Mouse (Mus musculus) neural tube, embryonic 11.5 days (tissue): ENCODE measurements around the gene Col10a1. TPM values are rescaled to one million over a fixed set of nuclear protein-coding genes. Genes with fewer than 3 reads are reported as not detected.

Experiments used
- ATAC-seq: fragments of 200-750 bp; cut with Nextera tagmentation; 2 replicates; pipeline ENCODE4 v1.8.0; 2017; ENCODE audit warnings: moderate number of reproducible peaks, mild to moderate bottlenecking, moderate TSS enrichment, moderate library complexity; ENCODE audit not compliant: insufficient read depth, low FRiP score, low TSS enrichment
- DNase-seq: peaks from one replicate; pipeline ENCODE4 v3.0.0-alpha.2; 2015; ENCODE audit warnings: low spot score
- H3K27ac ChIP-seq: fragments of 300-500 bp; sonication (generic); 2 replicates; pipeline ENCODE4 v1.5.1; 2014; ENCODE audit warnings: low read depth, mild to moderate bottlenecking, low read length
- H3K27me3 ChIP-seq: fragments of 300-500 bp; sonication (generic); 2 replicates; pipeline ENCODE4 v1.6.1; 2014; ENCODE audit warnings: mild to moderate bottlenecking, low read length, mixed read lengths; ENCODE audit not compliant: control insufficient read depth, insufficient read depth
- H3K36me3 ChIP-seq: fragments of 300-500 bp; sonication (generic); 2 replicates; pipeline ENCODE4 v1.6.1; 2014; ENCODE audit warnings: mild to moderate bottlenecking, low read length, moderate library complexity, mixed read lengths; ENCODE audit not compliant: control insufficient read depth, insufficient read depth
- H3K4me1 ChIP-seq: fragments of 300-500 bp; sonication (generic); 2 replicates; pipeline ENCODE4 v1.6.1; 2014; ENCODE audit warnings: low read length, mixed read lengths; ENCODE audit not compliant: control insufficient read depth, insufficient read depth
- H3K4me2 ChIP-seq: fragments of 300-500 bp; sonication (generic); 2 replicates; pipeline ENCODE4 v1.6.1; 2014; ENCODE audit warnings: low read depth, mild to moderate bottlenecking, moderate library complexity
- H3K4me3 ChIP-seq: fragments of 300-500 bp; sonication (generic); 2 replicates; pipeline ENCODE4 v1.5.1; 2014; ENCODE audit warnings: low read depth, low read length
- H3K9ac ChIP-seq: fragments of 300-500 bp; sonication (generic); 2 replicates; pipeline ENCODE4 v1.6.1; 2014; ENCODE audit warnings: mild to moderate bottlenecking, low read length
- H3K9me3 ChIP-seq: fragments of 300-500 bp; sonication (generic); 2 replicates; pipeline ENCODE4 v1.6.1; 2016; ENCODE audit warnings: low read length; ENCODE audit not compliant: control insufficient read depth
- WGBS: fragments of 180-500 bp; shearing (Covaris S2); extraction: QIAGEN DNeasy Blood & Tissue Kit; methylation state at CpG from one replicate; pipeline ENCODE4 v1.1.7; 2014; 5-methylcytosine and 5-hydroxymethylcytosine counted together
- polyA plus RNA-seq: library from polyadenylated mRNA; unstranded; fragments of >200 nt; fragmentation: Nextera tagmentation; extraction: Ambion mirVana; gene quantifications from 2 replicates; pipeline ENCODE4 v1.2.1, GENCODE M21; 2014

Col10a1 gene
- polyA plus RNA-seq, result not detected in 2 replicates

DNA sequence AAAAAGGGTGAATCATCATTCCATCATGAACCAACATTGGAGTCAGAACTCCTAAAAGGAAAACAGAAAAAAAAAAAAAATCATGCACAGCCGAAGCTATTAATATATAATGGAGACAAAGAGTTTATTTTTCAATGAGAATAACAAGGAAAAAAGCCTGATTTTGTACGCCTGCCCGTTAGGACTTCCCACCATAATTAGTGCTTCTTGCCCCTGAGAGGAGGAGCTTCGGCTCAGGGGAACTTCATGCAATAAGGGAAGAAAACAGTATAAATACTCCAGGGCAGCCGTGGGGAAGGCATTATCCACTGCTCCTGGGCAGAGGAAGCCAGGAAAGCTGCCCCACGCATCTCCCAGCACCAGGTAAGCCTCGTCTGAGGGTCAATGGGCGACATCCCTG is at the start of gene Col10a1:
TSS of gene Col10a1 (plus strand) at position 301 of the 400 bp plus-strand sequence.
- no peaks in the 10 kb centered on the region for H3K4me1 ChIP-seq
- 75% methylated on average over 8 of the region's 8 CpGs for WGBS
- H3K36me3 ChIP-seq, result no peaks in the 10 kb centered on the region
- DNase-seq, result no peak
- no peak within 1 kb of the TSS for H3K9ac ChIP-seq
- no peak within 1 kb of the TSS for H3K4me2 ChIP-seq
- H3K9me3 ChIP-seq, result no peaks in the 10 kb centered on the region
- ATAC-seq, result no peak
- H3K4me3 ChIP-seq, result no peak within 1 kb of the TSS
- H3K27me3 ChIP-seq, result no peaks in the 10 kb centered on the region
- no peak within 1 kb of the TSS for H3K27ac ChIP-seq

GRCm38 (mm10) chr10:34341014-34341413 is 48.8 kb upstream of the Col10a1 start:
- Histone ChIP-seq H3K9ac (no peak overlapping the region), H3K9me3 (no peaks in the 10 kb centered on the region), H3K4me2 (no peak overlapping the region), H3K27ac (no peak overlapping the region), H3K36me3 (no peaks in the 10 kb centered on the region), H3K4me1 (no peaks in the 10 kb centered on the region), H3K27me3 (no peaks in the 10 kb centered on the region), H3K4me3 (no peak overlapping the region)
- DNase-seq (no peak), ATAC-seq (no peak)
- WGBS, result 82% methylated on average over 6 of the region's 6 CpGs

- Histone ChIP-seq H3K27ac (no peak overlapping the region), H3K4me2 (no peak overlapping the region), H3K9me3 (no peaks in the 10 kb centered on the region), H3K27me3 (no peaks in the 10 kb centered on the region), H3K36me3 (no peaks in the 10 kb centered on the region), H3K4me1 (no peaks in the 10 kb centered on the region), H3K4me3 (no peak overlapping the region), H3K9ac (no peak overlapping the region)
- WGBS, result 75% methylated on average over 1 of the region's 1 CpGs
- ATAC-seq (no peak), DNase-seq (no peak)
Observed at GRCm38 (mm10) chr10:34341886-34342285, 47.9 kb upstream of the Col10a1 start.

GRCm38 (mm10) chr10:34352166-34352565 is 37.6 kb upstream of the Col10a1 start:
- Histone ChIP-seq H3K9ac (no peak overlapping the region), H3K27me3 (no peaks in the 10 kb centered on the region), H3K4me3 (no peak overlapping the region), H3K9me3 (no peaks in the 10 kb centered on the region), H3K4me2 (no peak overlapping the region), H3K27ac (no peak overlapping the region), H3K36me3 (no peaks in the 10 kb centered on the region), H3K4me1 (no peaks in the 10 kb centered on the region)
- DNase-seq (no peak), ATAC-seq (no peak)
- 83% methylated on average over 4 of the region's 4 CpGs for WGBS

- H3K4me1 ChIP-seq, result no peaks in the 10 kb centered on the region
- ATAC-seq (no peak), DNase-seq (no peak)
- no peak overlapping the region for H3K27ac ChIP-seq
- WGBS, result 89% methylated on average over 3 of the region's 3 CpGs
- no peak overlapping the region for H3K9ac ChIP-seq
- H3K36me3 ChIP-seq, result no peaks in the 10 kb centered on the region
- no peaks in the 10 kb centered on the region for H3K27me3 ChIP-seq
- no peak overlapping the region for H3K4me2 ChIP-seq
- H3K9me3 ChIP-seq, result no peaks in the 10 kb centered on the region
- no peak overlapping the region for H3K4me3 ChIP-seq
Observed at GRCm38 (mm10) chr10:34358263-34358662, 31.5 kb upstream of the Col10a1 start.

- Histone ChIP-seq H3K9ac (no peak overlapping the region), H3K36me3 (no peaks in the 10 kb centered on the region), H3K4me1 (no peaks in the 10 kb centered on the region), H3K27me3 (no peaks in the 10 kb centered on the region), H3K27ac (no peak overlapping the region), H3K4me2 (no peak overlapping the region), H3K4me3 (no peak overlapping the region), H3K9me3 (no peaks in the 10 kb centered on the region)
- DNase-seq (no peak), ATAC-seq (no peak)
Observed at GRCm38 (mm10) chr10:34363756-34364155, 26.0 kb upstream of the Col10a1 start.

DNA sequence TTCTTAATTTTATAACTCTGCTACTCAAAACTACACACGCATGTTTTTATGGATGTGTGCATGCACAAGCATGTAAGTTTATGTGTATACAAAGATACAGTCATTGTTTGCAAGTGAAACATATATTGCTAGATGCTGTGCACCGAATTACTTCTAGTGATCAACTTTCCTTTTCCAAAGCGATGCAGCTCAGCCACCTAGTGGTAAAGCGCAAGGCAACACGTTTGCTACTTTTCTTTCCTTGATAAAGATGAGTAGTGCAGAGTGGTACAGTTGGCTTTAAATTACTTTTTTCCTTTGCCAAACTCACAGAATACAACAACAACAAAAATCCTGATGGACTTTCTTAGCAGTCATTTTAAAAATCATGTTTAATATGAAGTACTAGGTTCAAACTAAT is 21.6 kb upstream of the Col10a1 start:
- Histone ChIP-seq H3K4me3 (no peak overlapping the region), H3K27me3 (no peaks in the 10 kb centered on the region), H3K27ac (no peak overlapping the region), H3K9me3 (no peaks in the 10 kb centered on the region), H3K4me2 (no peak overlapping the region), H3K36me3 (no peaks in the 10 kb centered on the region), H3K4me1 (no peaks in the 10 kb centered on the region), H3K9ac (no peak overlapping the region)
- DNase-seq (no peak), ATAC-seq (no peak)
- WGBS, result 73% methylated on average over 5 of the region's 5 CpGs

DNA sequence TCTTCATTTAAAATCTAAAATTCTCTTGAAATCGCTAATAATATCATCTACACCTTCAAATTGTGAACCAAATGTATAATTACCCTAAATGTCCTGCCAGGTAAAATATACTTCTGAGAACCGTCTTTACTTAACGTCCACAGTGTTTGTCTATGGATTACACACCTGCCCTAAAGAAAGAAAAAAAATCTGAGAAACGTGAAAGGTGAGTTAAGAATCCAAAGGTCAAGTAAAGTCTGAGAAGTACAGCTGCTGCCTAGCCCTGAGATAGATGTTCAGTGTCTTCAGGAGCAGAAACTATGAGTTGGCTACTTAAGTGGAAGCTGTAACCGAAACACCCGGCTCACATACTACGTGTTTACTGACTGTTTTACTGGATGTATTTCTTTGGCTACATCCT is 16.4 kb upstream of the Col10a1 start:
- ATAC-seq, result no peak

GRCm38 (mm10) chr10:34385636-34386035 is 4.1 kb upstream of the Col10a1 start:
- no peak overlapping the region for H3K27ac ChIP-seq
- no peak overlapping the region for H3K4me2 ChIP-seq
- H3K4me1 ChIP-seq, result no peaks in the 10 kb centered on the region
- H3K27me3 ChIP-seq, result no peaks in the 10 kb centered on the region
- no peaks in the 10 kb centered on the region for H3K36me3 ChIP-seq
- H3K9me3 ChIP-seq, result no peaks in the 10 kb centered on the region
- no peak overlapping the region for H3K4me3 ChIP-seq
- DNase-seq (no peak), ATAC-seq (no peak)
- 91% methylated on average over 5 of the region's 5 CpGs for WGBS
- H3K9ac ChIP-seq, result no peak overlapping the region

More for the DNA sequence above, 16.4 kb upstream of the Col10a1 start:
- H3K9me3 ChIP-seq, result no peaks in the 10 kb centered on the region
- H3K4me3 ChIP-seq, result no peak overlapping the region
- H3K36me3 ChIP-seq, result no peaks in the 10 kb centered on the region
- no peak for DNase-seq
- H3K27me3 ChIP-seq, result no peaks in the 10 kb centered on the region
- H3K9ac ChIP-seq, result no peak overlapping the region
- H3K4me2 ChIP-seq, result no peak overlapping the region
- WGBS, result 90% methylated on average over 7 of the region's 7 CpGs
- no peaks in the 10 kb centered on the region for H3K4me1 ChIP-seq
- no peak overlapping the region for H3K27ac ChIP-seq
